Mouse (Mus musculus) large intestine, adult 2 months (tissue): ENCODE results near the gene Sept5. TPM values are rescaled to one million over a fixed set of nuclear protein-coding genes. Genes with fewer than 3 reads are reported as not detected.

Experiments
- DNase-seq: peaks from one replicate; pipeline ENCODE4 v3.0.0-alpha.2; 2012; ENCODE audit warnings: low read depth, low spot score
- WGBS: fragments of 180-500 bp; shearing (Covaris S2); methylation state at CpG from one replicate; pipeline ENCODE4 v1.1.7; 2018; 5-methylcytosine and 5-hydroxymethylcytosine counted together
- polyA plus RNA-seq: library from polyadenylated mRNA; depleted of rRNA; stranded (reverse); fragments of >200 nt; gene quantifications from 2 replicates; pipeline ENCODE4 v1.2.3, GENCODE M21; 2012

The Sept5 gene
- polyA plus RNA-seq, 1 experiment = 373 TPM

DNA sequence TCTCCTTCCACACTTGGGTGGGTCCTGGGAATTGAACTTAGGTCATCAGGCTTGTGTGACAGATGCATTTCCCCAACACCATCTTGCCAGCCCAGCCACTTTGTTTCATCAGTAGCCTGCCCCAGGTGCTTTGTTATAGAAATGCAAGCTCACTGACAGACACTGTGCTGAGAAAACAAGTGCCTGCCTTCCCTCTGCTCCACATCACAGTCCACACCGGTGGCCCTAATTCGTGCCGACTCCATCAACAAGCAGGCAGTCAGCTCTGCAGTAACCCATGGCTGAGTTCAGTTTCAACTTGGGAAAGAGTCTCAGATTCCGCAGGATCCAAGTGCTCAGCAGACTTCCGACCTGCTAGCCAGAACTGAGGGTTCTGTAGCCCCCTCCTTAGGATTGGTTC lies 6.6 kb upstream of the Sept5 start:
- no peak for DNase-seq
- 89% methylated on average over 5 of the region's 5 CpGs for WGBS

DNA sequence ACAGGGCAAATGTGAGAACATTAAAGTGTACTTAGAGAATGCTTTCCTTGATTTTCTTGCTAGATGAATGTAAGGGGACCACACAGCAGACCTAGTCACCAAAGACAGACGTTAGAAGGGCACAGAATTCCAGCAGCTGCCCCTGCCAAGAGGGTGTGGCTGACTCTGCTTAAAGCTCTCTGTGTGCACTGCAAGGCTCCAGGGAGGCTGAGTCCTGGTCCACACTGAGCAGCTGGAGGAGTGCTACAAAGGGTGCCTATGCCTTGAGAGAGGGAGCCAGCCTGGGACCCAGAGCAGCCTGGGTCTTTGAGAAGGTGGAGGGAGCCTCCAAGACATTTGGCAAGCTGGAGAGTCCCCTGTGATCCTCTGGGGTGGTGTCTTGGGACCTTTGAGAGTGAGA lies 3.6 kb upstream of the Sept5 start:
- no peak for DNase-seq
- 6% methylated on average over 1 of the region's 1 CpGs for WGBS

DNA sequence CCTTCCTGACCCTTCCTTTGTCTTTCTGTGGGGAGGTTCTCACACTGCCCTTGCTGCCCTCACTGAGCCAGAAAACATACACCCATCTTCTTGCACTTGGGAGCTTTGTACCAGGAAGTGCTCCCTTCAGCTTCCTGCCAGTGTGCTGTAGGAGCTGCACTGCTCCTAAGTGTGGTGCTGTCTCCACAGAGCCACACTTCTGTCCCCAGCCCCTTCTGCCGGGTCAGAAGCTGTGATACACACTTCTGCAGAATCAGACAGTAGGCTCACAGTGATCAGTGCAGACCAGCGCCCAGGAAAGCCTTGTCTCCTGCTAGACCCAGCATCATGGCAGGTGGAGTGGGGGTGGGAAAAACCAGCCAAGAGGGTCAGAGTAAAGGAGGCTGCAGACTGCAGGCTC lies 3.1 kb upstream of the Sept5 start:
- DNase-seq = no peak
- WGBS = 52% methylated on average over 2 of the region's 2 CpGs

DNA sequence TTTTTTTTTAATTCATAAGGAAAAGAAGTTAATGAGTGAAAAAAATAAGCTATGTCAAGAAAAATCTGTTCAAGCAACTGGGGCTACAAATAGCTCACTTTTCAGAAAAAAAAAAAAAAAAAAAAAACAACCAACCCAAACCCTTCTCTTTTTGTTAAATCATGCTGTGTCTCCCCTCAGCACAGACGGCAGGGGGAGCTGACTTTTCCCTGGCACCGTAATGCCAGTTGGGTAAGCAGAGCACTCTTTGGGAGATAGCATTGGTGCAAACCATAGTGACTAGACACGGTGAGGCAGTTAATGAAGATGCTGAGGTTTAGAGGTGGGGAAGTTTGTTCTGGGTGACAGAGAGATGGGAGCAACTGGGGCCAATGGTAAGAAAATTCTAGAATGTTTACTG lies 2.3 kb upstream of the Sept5 start:
- 22% methylated on average over 3 of the region's 3 CpGs for WGBS
- DNase-seq = no peak

DNA sequence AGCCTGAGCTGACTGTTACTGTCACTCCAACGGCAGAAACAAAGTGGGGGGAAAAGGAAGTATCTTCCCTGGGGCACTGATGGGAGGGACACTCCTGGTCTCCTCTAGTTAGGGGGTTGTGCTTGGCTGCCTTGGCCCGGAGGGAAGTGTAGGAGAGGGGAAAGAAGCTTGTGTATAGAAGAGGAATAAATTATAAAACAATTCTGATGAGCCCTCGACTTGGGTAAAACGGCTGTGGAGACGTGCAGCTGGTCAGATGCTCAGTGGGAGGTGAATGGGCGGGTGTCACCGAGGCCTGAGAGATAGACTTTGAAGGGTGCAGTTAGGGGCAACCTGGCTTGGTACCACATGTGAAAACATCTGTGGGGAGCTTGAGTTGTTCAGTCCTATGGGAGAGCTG lies 1.4 kb upstream of the Sept5 start:
- 34% methylated on average over 7 of the region's 7 CpGs for WGBS
- no peak for DNase-seq

DNA sequence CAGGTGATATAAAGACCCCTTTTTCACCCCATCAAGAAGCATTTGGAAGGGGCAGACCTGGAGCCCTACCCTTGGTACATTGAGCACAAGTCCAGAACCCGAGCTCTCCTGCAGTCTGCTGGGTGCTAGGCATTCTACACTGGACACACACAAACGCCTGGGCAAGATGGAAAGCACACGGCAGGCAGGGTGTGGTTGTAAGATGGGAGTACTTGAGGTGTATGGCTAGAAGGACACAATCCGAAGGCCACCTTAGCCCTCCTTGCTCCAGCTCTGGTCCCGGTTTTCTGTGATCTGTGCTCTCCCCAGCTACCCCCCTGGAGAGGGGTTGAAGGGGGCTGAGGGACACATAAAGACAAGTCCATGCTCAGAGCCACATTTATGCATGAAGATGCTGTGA lies 537 bp upstream of the Sept5 start:
- no peak for DNase-seq
- WGBS = 34% methylated on average over 5 of the region's 5 CpGs

DNA sequence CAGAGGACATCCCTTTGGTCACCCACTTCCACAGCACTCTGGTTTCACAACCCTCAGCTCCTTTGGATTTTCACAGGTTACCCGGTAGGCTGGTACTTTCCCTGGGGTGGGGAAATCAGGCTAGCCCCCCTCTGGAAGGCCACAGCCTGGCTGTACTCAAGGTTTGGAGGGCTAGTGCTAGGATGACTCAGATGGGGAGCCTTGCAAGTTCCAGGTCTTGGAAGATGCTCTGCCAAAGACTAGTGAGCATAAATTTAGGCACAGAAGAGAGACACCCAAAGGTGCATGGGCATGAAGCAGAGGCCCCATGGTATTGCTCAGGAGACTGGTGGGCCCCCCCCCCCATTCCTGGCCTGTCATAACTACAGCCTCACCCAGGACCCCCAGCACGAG lies 810 bp downstream of the Sept5 start:
- WGBS = 14% methylated on average over 2 of the region's 2 CpGs

DNA sequence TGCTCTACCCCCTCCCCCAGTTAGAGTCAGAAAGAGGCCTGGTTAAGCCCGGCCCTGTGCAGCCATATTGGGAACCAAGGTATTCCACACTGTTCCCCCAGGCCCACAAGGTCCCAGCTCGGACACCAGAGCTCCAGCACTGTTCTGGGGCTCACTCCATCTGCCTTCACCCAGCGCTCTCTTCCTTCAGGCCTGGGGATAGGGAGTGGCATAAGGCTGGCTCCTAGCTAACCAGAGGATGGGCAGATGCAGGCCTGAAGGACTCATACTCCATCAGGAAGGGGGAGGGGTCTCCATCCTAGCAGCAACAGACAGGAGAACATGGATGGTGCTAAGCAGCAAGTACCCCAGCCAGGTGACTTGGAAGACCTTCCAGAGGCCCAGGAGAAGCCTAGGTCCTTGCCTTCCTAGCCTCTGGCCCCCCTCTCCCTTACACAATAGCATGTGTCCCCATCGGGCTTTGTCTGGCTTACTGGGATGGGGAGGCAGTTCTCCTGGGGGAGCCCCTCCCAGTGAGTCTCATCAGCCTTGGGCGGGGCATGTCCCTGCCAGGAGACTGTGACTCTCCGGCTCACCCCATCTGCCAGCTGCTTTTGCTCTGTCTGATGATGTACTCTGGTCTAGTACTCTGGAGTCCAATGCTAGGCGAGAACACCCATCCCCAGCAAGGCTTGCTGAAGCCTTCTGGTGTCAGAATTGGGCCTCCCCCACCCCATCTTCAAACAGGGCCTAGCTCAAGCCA lies 1.4 kb downstream of the Sept5 start:
- no peak for DNase-seq
- WGBS = 24% methylated on average over 7 of the region's 7 CpGs

More for the DNA sequence above, 810 bp downstream of the Sept5 start:
- no peak for DNase-seq

DNA sequence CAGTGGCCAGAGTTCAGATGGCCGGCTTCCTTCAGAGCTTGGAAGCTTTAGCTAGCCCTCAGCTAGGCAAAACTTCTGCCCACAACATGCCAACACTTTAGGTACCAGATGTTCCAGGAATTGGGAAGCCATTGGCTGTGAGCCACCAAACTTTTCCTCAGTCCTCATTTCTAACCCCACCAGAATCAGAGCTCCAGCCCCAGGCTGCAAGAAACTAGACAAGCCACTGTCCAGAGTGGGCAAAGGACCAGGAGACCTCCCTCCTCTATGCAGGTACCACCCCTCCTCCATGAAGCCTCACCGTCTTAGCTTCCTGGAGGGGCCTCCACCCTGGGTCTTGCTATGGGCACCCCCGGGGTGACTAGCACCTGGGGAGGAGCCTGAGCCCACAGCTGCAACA lies 2.6 kb downstream of the Sept5 start:
- DNase-seq = no peak
- 37% methylated on average over 3 of the region's 3 CpGs for WGBS

DNA sequence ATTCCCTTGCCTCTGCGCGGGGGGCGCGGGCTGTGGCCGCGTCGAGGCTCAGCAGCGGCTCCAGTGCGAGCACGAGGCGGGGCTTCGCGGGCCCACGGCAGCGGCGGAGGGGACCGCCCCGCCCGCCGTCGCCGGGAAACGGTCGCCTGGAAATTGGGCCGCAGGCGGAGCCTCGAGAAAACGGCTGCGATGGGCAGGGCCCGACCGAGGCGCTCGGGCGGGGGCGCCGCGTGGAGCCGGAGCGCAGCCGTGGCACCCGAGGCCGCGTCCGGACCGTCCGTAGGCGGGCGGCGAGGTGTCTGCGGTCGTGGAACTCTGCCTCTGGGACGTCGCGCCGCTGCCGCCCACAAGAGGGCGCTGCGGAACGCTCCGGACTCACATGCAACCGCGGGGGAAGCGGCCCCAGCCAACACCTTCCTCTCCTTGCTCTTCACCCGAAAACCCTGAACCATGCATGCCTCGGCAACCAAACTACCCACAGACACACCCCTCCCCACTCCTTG lies 3.3 kb downstream of the Sept5 start, which contains the start of gene Gm49601:
Gm49601 (minus strand) TSS at position 52 of the 503 bp plus-strand sequence.
- under 1% methylated on average over 64 of the region's 65 CpGs for WGBS
- no peak for DNase-seq

DNA sequence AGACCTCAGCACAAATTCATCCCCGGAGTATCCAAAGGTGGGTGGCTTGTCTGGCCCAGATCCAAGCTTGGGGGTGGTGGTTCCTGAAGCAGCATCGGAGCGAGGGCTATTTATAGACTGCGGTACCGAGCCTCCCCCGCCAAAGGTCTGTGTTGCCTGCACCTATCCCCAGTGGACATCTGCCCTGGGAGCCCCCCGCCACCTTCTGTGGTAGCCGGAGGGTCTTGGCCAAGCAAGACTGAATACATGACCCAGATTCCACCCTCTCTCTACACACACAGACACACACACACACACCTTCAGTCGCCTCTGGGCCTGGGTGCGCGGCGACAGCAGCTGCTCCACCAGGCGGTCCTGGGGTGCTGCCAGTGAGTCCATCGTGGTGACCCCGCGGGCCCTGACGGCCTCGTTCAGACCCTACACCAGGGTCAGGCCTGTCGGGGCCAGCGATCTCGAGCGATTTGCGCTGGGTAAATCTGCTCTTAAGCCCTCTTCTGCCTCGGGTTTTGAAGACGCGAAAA lies 3.9 kb downstream of the Sept5 start:
- 48% methylated on average over 26 of the region's 26 CpGs for WGBS

DNA sequence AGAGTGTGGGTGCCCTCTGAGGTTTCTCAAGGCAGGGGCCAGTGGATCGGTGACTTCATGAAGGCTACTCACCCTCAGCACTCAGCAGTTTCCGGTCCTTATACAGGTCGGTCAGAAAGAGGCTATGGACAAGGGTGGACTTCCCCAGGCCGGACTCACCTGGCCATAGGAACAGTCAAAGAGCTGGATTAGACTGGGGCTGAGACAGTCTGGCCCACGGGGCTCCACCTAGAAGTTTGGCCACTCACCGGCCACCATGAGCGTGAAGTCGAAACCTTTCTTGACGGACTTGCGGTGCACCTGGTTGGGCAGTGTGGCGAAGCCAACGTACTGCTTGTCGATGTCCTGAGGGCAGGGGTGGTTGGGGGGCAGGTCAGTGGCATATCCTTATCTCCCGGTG lies 4.7 kb downstream of the Sept5 start:
- no peak for DNase-seq
- WGBS = 84% methylated on average over 14 of the region's 14 CpGs

More for the DNA sequence above, 3.9 kb downstream of the Sept5 start:
- DNase-seq = no peak

DNA sequence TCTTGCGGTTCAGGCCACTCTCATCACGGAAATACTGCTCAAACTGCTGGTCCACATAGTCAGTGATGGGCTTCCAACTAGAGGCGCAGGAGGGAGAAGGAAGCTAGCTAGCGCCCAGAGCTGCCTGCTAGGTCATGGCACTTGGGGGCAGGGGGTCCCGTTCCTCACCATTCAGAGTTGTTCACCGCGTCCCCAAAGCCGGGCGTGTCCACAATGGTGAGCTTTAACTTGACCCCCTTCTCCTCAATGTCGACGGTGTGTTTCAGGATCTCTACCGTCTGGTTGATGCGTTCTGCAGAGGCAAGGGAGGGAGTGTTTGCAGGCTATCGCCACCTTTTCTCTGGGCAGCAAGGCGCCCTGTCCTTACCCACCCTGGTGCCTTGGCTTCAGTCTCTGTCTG lies 5.1 kb downstream of the Sept5 start:
- no peak for DNase-seq
- WGBS = 84% methylated on average over 15 of the region's 15 CpGs

DNA sequence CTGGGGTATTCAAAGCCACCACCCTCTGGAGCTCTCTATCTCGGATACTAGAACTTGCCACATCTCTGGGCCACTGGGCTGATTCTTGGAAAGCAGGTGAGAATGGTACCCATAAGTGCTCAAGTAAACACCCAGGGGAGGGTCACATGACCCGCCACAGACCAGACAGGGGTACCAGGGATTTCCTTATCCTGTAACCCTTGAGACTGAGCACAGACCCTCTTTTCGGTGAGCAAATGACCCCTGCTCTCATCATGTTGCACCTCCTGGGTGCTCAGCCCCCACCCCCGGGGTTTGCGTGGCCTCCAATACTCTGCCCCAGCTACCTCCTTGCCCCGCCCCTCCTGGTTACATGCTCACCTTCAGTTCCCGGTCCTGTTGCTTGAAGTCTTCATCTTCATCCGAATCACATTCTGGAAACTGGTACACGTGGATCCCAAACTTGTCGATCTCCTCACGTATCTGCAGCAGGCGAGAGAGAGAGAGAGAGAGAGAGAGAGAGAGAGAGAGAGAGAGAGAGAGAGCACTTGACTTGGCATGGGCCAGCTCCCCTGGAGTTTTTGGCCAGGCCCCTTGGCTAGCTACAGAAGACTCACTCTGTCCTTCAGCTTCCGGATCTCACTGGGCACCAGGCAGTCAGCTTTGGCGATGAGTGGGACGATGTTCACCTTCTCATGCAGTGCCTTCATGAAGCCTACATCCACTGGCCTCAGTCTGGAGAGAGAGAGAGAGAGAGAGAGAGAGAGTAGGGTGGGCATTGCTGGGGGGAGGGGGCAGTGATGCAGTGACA lies 5.8 kb downstream of the Sept5 start:
- no peak for DNase-seq
- whole genome bisulfite sequencing = 85% methylated on average over 15 of the region's 15 CpGs

DNA sequence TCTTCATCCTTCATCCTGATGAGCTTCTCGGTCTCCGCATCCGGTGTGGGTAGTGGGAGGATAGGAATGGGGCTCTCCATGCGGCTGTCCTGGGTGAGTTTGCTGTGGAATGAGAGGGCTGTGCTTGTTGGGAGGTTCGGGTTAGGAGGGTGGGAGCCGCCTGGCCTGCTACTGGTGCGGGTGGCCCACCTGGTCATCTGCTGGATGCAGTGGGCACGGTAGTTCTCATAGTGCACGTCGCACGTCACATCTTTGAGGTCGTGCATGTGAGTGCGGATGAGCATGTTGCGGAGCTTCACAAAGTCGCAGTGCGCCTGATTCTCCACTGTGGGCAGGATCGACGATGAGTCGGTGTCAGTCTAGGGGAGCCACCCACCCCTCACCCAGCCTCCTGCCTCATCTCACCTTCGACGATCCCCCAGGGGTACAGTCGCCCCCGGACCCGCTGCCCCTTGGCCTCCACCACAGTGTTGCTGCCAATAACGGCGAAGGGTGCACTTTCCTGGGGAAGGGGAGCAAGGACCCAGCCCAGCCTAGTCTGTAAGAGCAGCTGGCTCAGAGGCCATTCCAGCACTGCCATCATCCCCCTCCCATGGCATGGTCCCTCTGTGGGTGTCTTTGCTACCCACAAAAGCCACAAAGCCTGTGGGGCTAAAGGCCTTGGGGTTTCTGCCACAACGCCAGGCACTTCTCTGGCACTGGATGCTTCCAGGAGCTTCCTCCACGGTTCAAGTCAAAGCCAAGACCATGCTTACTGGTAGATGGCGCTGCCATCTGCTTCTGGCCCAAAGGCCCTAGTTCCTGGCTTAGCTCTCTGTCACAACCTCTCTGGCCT lies 6.6 kb downstream of the Sept5 start:
- DNase-seq = no peak
- 82% methylated on average over 29 of the region's 29 CpGs for WGBS

DNA sequence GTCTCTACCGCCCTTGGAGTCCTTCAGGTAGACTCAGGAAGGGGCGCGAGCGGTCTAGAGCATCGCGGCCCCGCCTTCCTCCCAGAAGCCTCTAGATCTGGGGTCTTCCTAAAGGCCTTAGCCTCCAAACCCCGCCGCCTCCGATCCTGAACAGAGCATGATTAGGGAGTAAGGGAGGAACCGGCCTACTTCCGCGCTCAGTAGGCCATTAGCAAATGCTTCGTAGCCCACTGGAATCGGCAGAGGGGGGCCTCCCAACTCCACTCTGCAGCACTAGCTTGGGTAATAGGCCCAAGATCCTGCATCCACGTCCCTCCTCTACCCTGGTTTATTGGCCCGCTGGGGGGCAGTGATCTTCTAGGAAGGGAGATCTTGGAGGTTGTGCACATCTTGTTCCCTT lies 7.7 kb downstream of the Sept5 start, which contains the start of gene Gp1bb:
Gp1bb (minus strand) TSS at position 385 of the 400 bp plus-strand sequence.
- WGBS = 79% methylated on average over 17 of the region's 17 CpGs
- no peak for DNase-seq

DNA sequence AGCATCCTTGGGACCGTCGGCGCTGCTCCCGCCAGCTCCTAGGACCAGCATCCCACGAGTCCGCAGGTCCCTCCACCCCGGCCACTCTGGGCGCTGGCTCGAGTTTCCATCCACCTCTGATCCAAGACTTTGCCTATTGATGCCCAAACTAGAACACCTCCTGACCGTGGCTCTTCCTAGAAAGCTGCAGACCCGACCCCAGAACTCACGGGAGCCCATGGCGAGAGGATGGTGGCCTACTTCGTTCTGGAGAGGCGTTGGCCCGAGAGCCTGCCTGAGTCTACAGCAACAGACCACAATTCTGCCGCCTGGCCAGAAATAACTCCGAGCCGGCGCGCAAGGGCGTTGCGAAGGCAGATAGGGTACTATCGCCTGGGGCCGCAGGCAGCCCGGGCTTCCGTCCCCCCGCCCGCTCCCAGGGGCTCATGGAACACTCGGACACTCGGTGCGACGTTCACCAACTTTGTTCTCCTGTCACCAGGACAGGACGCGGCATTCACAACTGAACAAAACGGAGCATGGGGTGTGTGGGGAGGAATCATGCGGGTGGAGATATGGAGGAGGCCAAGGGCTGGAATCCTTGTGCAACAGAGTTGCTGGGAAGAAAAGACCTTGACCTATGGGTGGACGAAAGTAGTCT lies 8.3 kb downstream of the Sept5 start:
- no peak for DNase-seq
- WGBS = 47% methylated on average over 38 of the region's 38 CpGs

DNA sequence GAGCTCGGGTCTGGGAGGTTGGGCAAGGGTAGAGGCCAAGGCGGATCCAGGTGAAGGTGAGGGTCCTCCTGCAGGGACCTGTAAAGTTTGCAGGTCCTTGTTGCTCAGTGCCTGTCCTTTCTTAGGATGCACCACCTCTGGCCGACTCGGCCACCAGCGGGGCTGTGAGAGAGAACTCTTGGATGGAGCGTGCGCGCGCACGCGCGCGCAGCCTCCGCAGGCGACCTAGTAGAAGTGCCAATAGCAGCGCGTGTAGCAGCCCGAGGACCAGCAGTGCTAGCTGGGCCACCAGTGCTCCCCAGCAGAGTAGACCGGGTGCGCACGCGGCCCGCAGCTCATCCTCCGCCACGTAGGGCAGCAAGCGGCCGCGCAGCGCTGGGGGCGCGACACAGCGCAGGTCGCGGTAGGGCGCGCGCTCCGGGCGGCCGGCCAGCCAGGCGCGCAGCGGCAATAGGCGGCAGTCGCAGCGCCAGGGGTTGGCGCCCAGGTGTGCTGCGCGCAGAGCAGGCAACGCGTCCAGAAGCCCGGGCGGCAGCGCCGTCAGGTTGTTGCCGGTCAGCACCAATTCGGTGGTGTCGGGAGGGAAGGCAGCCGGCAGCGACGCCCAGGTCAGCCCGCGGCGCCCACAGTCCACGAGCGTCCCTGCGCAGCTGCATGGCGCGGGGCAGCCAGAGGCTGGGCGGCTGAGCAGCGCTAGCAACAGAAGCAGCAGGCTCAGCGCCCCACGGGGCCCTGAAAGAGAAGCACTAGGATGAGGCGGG lies 9.0 kb downstream of the Sept5 start:
- 9% methylated on average over 74 of the region's 74 CpGs for WGBS
- no peak for DNase-seq

DNA sequence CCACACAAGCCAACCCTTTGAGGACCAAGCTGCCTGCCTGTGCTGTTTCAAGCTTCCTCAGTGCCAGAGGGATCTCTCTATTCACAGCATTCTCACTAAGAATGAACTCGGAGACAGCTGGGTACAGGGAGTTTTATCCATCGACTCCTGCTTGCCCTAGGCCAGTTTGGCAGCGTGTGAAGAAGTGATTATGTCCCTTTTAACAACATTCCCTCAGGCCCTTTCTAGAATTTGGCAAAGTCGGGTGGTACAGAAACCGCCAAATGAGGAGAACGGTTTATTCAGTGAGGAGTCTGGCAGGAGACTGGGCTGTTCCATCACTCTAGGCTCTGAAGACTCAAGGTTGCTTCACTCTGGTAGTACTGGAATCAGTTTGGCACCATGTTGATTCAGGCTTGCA lies 9.6 kb downstream of the Sept5 start:
- DNase-seq = no peak
- WGBS = 78% methylated on average over 6 of the region's 6 CpGs
